In the genomic region with DNA sequence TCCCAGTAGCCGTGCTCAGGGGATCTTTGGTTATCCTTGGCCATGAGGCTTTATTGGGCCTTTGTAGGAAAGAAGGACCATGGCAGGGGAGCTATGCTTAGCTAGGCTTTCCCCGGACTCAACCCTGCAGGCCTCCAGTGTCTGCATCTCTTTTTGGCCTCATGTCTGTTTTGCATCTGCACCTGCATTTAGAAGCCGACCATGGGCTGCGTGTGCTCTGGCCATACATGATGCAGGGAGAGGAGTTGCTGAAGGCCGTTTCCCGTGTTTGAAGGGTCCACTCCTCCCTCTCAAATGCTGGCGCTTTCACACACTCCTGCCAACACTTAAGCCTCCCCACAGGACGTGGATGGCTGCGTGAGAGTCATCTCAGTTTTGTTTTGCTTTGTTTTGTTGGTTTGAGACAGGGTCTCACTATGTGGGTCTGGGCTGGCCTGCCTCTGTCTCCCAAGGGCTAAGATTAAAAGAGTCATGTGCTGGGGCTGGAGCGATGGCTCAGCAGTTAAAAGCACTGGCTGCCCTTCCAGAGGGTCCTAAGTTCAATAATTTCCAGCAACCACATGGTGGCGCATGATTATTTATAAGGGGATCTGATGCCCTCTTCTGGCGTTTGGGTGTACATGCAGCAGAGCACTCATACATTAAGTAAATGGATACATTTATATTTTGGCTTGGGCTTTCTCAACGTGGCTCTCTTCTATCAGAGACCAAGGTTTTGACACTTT, we compare ENCODE assay signal across 8 mouse cellular contexts. TPM values are rescaled to one million over a fixed set of nuclear protein-coding genes. Genes with fewer than 3 reads are reported as not detected.
DNase-seq lines count a peak whose midpoint lies in the region; ATAC-seq and TF ChIP-seq lines count a peak whose summit lies in the region.
"Had no signal": no experiment of that assay in that cellular context is flagged by ENCODE, and none has a peak within 500 bp of the region (broad histone marks: within the 10 kb centered on the region; RNA-seq: fewer than 3 reads in every experiment).

No protein-coding gene starts in this region.

- 47% methylated on average over 13 of the region's 13 CpGs for WGBS in large intestine, adult 2 months
- 35% methylated on average over 13 of the region's 13 CpGs for WGBS in lung, postnatal 0 days

- H3K4me1 ChIP-seq in cortical plate, adult 2 months (ENCODE audit: control insufficient read depth, insufficient read depth, low read length) = peaks cover 6% of the 10 kb centered on the region
- no peaks in the 10 kb centered on the region for H3K4me1 ChIP-seq in lung, postnatal 0 days (ENCODE audit: insufficient read depth, low read depth, low read length)

- ATAC-seq in CD4-positive, CD25-positive, alpha-beta regulatory T cell, adult 4 months = peak; percentile 84
- ATAC-seq in lung, postnatal 0 days = peak; percentile 60

- peak; percentile 85 for TF ChIP-seq CTCF in cortical plate, adult 2 months (IDR thresholded peaks at IDR 0.05; ENCODE audit: extremely low read depth, insufficient read depth, low read length)
- peak; percentile 99 for TF ChIP-seq CTCF in lung, postnatal 0 days (IDR thresholded peaks at IDR 0.05)

- TF ChIP-seq EP300 in lung, postnatal 0 days (IDR thresholded peaks at IDR 0.05) = no peak

- H3K4me2 ChIP-seq in lung, postnatal 0 days (replicated peaks; ENCODE audit: low read depth, low read length) = no peak overlapping the region
- H3K4me2 ChIP-seq: limb, embryonic 13.5 days had no signal

- peak overlapping the region; percentile 1; the same call in 1 of the 2 replicates for H3K4me3 ChIP-seq in cortical plate, adult 2 months (ENCODE audit: insufficient read depth, low read length)
- H3K4me3 ChIP-seq in lung, postnatal 0 days (ENCODE audit: low read depth, low read length) = no peak overlapping the region
- H3K4me3 ChIP-seq: limb, embryonic 13.5 days had no signal

- no peak overlapping the region for H3K27ac ChIP-seq in cortical plate, adult 2 months (ENCODE audit: insufficient read depth, low read length)
- no peak overlapping the region for H3K27ac ChIP-seq in lung, postnatal 0 days (ENCODE audit: low read length)
- H3K27ac ChIP-seq: limb, embryonic 13.5 days had no signal

- peak; percentile 82 for DNase-seq in MEL-GATA-1-ER (ENCODE audit: extremely low read depth, low read depth)
- peak; percentile 67 for DNase-seq in heart, postnatal 4 days
- DNase-seq in large intestine, adult 2 months (ENCODE audit: low read depth, low spot score) = peak; percentile 39
- peak; percentile 92 for DNase-seq in lung, postnatal 0 days (ENCODE audit: low spot score)
- peak; percentile 92 for DNase-seq in retina, postnatal 1 day

- H3K36me3 ChIP-seq in lung, postnatal 0 days (ENCODE audit: insufficient read depth, low read length) = no peaks in the 10 kb centered on the region
- H3K36me3 ChIP-seq: limb, embryonic 13.5 days had no signal

- H3K9me3 ChIP-seq in lung, postnatal 0 days (ENCODE audit: low read length) = no peaks in the 10 kb centered on the region
- H3K9me3 ChIP-seq: limb, embryonic 13.5 days had no signal

- H3K9ac ChIP-seq in lung, postnatal 0 days (replicated peaks; ENCODE audit: low read depth) = no peak overlapping the region
- H3K9ac ChIP-seq: limb, embryonic 13.5 days had no signal

- peaks cover 6% of the 10 kb centered on the region; the same call in 1 of the 2 replicates for H3K27me3 ChIP-seq in lung, postnatal 0 days (replicated peaks; ENCODE audit: insufficient read depth, low read length)

- peak; percentile 44; the same call in 1 of the 2 replicates for TF ChIP-seq POLR2A in cortical plate, adult 2 months (IDR thresholded peaks at IDR 0.05; ENCODE audit: extremely low read depth, insufficient read depth, low read length)

RNA-seq across cellular contexts. Expression of gene Snhg11, which starts 4.1 kb away (rescaled TPM):
- under 1 TPM in 1 of 2 experiments, not detected in 1; 0.09 TPM for polyA plus RNA-seq in CD4-positive, CD25-positive, alpha-beta regulatory T cell, adult 4 months (2017; shearing (Covaris generic))
- polyA plus RNA-seq in cortical plate, adult 2 months (2012; rRNA removed) = 1,659 and 1,881 TPM in 2 replicates
- total RNA-seq in heart, postnatal 4 days (2021) = under 1 TPM; 0.05 to 0.52 TPM
- 1.1 and 2.7 TPM in 2 replicates for polyA plus RNA-seq in large intestine, adult 2 months (2012; rRNA removed)
- polyA plus RNA-seq in lung, postnatal 0 days (2015; fragmentation: Nextera tagmentation; extraction: Ambion mirVana) = 6.1 and 6.2 TPM in 2 replicates

RNA-seq across cellular contexts. Expression of gene Ralgapb, which starts 30.1 kb away (rescaled TPM):
- 10 to 100 TPM; 11.7 to 12.1 TPM for polyA plus RNA-seq in CD4-positive, CD25-positive, alpha-beta regulatory T cell, adult 4 months (2017; shearing (Covaris generic))
- polyA plus RNA-seq in cortical plate, adult 2 months (2012; rRNA removed) = 53.1 and 53.6 TPM in 2 replicates
- 10 to 100 TPM; 29.2 to 32.9 TPM for total RNA-seq in heart, postnatal 4 days (2021)
- 12.0 and 21.8 TPM in 2 replicates for polyA plus RNA-seq in large intestine, adult 2 months (2012; rRNA removed)
- 14.8 and 17.8 TPM in 2 replicates for polyA plus RNA-seq in lung, postnatal 0 days (2015; fragmentation: Nextera tagmentation; extraction: Ambion mirVana)

Comparison
In these comparisons a context has a peak if more than half of its experiments do, and no peak if none do; other contexts are left out.
1. DNase-seq: peak in every context shown above with its lines; median percentile 92 in lung, postnatal 0 days; 92 in retina, postnatal 1 day; 82 in MEL-GATA-1-ER; 67 in heart, postnatal 4 days; 39 in large intestine, adult 2 months.
2. RNA of gene Snhg11, which starts 4.1 kb away (polyA plus RNA-seq): 1,659 to 1,881 TPM in cortical plate, adult 2 months; 6.1 to 6.2 TPM in lung, postnatal 0 days, 1.1 to 2.7 TPM in large intestine, adult 2 months and 0.09 TPM in CD4-positive, CD25-positive, alpha-beta regulatory T cell, adult 4 months; every median in the first group is over 100 times any median in the second.